Mouse (Mus musculus): ENCODE results near the gene Cenpb.

Cenpb gene

DNA sequence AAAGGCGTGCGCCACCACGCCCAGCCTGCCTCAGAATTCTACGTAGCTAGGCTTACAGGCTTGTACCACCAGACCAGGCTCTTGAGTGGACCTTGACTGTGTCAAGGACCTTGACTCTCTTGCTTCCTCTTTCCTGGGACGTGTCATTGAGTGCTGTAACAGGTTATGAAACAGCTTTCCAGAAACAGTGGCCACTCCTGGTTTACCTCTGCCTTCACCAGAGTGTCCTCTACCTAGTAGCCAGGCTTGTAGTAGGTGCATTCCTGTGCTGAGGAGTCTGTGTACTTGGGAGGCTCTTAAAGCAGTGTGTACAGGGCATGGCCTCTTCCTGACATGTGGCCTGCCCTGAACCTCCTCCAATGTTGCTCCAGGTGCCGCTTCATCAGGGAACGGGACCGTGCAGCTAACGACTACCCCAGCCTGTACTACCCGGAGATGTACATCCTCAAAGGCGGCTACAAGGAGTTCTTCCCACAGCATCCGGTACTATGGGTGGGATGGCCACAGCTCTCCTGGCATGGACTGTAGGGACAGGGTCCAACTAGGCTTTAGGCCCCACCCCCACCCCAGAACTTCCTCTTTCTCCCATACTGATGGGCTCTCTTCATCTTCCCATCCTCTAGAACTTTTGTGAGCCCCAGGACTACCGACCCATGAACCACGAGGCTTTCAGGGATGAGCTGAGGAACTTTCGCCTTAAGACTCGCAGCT, 16.9 kb upstream of the Cenpb start:
- no peak for DNase-seq (ENCODE audit: low read depth)

GRCm38 (mm10) chr2:131191005-131191390, 11.1 kb upstream of the Cenpb start:
- no peak for DNase-seq (ENCODE audit: low read depth)

- DNase-seq (ENCODE audit: low read depth): no peak
These were observed 10.6 kb upstream of the Cenpb start for GRCm38 (mm10) chr2:131190344-131191004.

- no peak for DNase-seq (ENCODE audit: low read depth)
These were observed 9.8 kb upstream of the Cenpb start for GRCm38 (mm10) chr2:131189521-131190309.

DNA sequence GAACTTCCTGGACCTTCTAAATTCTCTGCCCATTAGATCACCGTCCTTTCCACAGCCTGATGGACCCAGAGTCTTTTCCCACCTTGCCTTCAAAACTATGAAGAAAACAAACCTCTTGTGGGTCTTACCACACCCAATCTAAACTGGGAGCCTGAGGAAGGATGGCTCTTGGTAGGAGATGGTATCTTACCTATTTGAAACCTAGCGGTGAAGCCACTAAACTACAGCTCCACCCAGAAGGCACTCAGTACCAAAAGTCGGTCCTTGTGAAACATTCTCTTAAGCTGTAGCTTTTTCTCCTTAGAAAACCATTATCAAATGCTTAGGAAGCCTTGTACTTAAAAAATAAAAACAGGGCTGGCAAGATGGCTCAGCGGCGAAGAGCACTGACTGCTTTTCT, 8.4 kb upstream of the Cenpb start:
- DNase-seq (ENCODE audit: low read depth): no peak

DNA sequence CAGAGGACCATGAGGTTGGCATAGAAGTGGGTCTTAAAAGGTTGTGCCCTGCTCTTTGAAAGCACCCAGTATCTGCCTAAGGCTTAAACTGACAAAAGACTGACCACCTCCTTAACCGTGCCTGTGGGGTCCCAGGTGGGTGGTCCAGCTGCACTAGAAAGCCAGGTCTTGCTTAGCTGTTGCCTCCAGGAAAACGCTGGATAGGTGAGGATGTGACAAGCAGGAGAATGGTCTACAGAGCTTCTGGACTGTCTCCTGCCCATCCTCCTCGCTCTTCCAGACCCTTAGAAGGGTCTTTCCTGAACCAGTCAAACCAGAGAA, 7.7 kb upstream of the Cenpb start:
- no peak for DNase-seq (ENCODE audit: low read depth)

DNA sequence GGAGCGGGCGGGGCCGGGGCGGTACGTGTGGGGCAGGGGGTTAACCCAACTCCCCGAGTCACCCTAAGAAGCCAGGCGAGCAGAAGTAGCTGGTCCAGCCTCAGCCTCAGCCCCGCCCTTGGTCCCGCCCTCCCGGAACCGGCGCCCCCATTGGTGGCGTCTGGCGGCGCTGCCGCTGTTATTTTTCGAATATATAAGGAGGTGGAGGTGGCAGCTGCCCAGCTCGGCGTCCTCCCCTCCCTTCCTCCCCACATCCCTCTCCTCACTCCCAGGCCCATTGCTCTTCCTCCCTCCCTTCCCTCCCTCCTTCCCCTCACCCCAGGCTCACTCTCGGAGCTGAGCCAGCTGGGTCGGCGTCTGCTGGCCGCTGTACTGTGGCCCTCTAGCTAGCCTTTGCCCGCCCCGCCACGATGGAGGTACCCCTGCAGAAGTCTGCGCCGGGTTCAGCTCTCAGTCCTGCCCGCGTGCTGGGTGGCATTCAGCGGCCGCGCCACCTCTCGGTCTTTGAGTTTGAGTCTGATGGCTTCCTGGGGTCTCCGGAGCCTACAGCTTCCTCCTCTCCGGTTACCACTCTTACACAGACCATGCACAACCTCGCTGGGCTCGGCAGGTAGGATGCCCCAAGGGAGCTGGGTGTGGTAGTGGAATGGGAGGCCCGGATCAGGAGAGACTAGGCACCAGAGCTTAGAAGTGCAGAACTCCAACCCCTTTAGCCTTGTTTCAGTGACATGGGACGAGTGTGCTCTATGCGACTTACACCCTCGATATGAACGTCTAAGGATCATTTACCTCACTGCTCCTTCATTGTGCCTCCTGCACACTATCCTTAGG, 7.1 kb upstream of the Cenpb start, which contains the start of the genes Cdc25b and Spef1:
Gene Cdc25b (plus strand): TSS at position 179 of the 831 bp plus-strand sequence.
Gene Spef1 (minus strand): TSS at position 512 of the 831 bp plus-strand sequence.
- DNase-seq (ENCODE audit: low read depth): peak; percentile 94

DNA sequence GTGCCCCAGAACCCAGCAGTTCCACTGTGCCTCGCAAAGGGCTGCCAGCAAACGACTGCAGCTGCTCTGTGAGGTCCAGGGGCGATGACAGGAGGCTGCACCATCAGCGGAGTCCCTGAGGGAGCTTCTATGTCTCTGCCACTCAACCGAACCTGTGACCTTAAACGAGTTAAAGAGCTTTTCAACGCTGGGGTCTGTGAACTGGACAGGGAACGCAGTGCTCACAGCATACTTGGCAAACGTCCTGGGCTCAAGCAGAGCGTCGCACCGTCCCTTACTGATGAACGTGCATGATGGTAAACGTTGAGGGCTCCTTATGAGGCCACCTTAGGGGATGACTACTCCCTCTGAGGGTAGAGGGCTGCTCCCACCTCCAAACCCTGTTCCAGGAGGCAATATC, 6.5 kb upstream of the Cenpb start:
- DNase-seq (ENCODE audit: low read depth): no peak

GRCm38 (mm10) chr2:131179246-131179886, 501 bp downstream of the Cenpb start:
- DNase-seq (ENCODE audit: low read depth): peak; percentile 81

- peak; percentile 46 for DNase-seq (ENCODE audit: low read depth)
These were observed 1.0 kb downstream of the Cenpb start for GRCm38 (mm10) chr2:131178828-131179245.

- DNase-seq (ENCODE audit: low read depth): no peak
These were observed 1.9 kb downstream of the Cenpb start for GRCm38 (mm10) chr2:131177932-131178331.

DNA sequence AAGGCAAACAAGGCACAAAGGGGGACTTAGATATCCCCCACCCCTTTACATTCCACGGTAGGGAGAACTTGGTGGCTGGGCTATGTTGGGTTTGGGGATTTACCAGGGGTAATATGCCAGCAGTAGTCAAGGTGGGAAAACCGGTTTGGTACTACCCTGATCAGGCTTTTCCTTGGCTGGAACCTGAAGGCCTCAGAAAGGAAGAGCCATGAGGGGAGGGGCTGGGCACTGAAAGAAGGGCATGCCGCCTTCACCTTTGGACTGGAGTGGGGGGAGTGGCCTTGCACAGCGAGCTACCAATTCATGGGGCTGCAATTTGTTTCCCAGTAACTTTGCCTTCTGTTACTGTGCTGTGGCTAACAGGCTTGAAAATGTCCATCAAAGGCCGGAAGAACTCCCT, 3.4 kb downstream of the Cenpb start:
- no peak for DNase-seq (ENCODE audit: low read depth)

DNA sequence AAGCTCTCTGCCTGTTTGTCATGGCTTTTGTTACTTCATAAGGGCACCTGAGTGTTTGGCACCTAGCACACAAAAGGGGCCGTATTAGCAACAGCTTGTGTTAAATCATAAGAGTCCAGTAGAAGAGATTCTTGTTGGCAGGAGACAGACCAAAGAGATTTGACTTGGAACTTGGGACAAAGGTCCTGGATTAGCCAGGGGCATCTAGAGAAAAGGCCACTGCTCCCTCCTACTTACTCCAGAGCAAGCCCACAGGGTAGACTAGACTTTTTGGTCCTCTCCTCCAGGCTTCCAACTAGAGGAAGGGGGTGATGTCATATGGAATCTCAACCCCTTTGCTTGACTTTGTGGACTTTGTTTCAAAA, 3.9 kb downstream of the Cenpb start:
- DNase-seq (ENCODE audit: low read depth): no peak

DNA sequence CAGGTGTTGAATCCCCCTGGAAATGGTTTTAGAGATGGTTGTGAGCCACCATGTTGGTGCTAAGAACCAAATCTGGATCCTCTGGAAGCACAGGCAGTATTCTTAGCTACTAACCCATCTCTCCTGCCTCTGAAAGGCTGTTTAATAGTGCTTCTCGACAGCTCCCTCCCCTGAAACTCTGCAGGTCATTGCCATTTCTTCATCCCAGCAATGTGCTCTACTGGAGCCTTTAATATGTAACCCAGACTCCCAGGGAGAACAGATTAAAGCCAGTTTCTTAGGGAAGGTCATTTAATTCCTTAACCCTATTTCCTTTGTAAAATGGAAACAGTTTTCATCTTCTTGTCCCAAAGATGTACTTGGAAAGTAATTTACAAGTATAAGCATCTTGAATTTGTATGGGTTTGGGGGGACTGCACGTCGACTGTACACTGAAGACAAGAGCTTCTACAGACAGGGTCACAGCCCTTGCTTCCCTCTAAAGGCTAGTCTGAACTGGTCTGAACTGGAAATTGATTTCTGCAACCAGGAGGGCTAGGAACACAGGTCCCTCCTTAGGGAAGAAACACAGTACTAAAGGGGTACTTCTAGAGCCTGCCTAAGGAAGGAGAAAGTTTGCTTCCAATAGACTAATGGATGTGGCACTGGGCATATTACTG, 4.5 kb downstream of the Cenpb start:
- no peak for DNase-seq (ENCODE audit: low read depth)

DNA sequence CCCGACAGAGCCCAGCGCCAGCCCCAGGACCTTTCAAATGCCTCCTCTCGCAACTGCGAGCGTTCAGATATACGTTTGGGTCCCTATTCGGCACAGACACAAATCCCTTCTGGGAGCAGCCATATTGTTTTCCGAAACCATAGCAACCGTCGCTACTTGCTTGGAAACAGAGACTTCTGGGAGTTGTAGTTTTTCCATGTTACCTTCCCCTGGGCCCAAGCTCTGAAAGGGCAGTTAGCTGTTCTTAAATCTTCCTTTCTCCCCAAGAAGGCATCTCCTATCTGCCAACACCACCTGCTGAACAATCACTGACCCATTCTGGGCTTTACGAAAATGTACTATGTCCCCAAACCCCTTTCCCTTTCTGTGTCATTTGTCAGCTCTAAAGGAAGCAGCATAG, 5.2 kb downstream of the Cenpb start:
- DNase-seq (ENCODE audit: low read depth): peak; percentile 87

GRCm38 (mm10) chr2:131172322-131172721, 7.5 kb downstream of the Cenpb start:
- DNase-seq (ENCODE audit: low read depth): no peak

DNA sequence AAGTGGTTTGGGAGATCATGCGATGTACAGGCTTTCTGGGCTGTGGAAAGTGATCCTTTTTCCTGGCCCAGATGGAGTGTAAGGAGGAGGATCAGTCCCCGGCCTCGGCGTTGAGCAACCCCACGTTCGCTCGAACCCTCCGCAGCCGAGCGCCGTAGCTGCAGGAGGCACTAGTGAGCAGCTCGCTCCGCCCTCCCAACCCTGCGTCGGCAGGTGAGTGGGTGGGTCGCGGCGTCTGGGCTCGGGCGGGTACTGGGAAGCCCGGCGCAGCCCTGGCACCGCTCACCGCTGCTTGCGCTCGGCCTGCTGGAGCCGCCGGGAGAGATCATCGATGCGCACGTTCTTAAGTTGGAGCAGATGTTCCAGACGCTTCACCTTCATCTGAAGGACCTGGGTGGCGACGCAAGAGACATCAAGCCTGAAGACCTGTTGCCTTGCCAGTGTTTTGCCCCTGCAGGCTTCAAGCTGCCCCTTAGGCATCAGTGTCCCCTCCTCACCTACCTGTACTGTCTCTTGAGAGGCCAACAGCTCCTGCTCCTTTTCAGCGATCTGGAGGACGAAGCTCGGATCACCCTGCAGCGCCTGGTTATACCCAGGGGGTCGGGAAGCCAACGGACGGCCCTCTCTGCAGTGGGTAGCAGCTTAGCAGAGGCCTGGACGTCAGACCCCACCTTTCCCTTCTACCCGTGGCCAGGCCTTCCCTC, 8.3 kb downstream of the Cenpb start:
- no peak for DNase-seq (ENCODE audit: low read depth)

GRCm38 (mm10) chr2:131170936-131171335, 8.9 kb downstream of the Cenpb start:
- DNase-seq (ENCODE audit: low read depth): no peak

GRCm38 (mm10) chr2:131168914-131169313, 11.0 kb downstream of the Cenpb start:
- no peak for DNase-seq (ENCODE audit: low read depth)

GRCm38 (mm10) chr2:131167984-131168383, 11.9 kb downstream of the Cenpb start:
- DNase-seq (ENCODE audit: low read depth): no peak
